Mouse (Mus musculus) kidney, postnatal 0 days (tissue): ENCODE results near the gene Tmem163. TPM values are rescaled to one million over a fixed set of nuclear protein-coding genes. Genes with fewer than 3 reads are reported as not detected.

Experiments used
- ATAC-seq: fragments of 200-750 bp; cut with Nextera tagmentation; replicated peaks from 2 replicates; pipeline ENCODE4 v1.8.0; 2017; ENCODE audit warnings: low read depth, moderate number of reproducible peaks, moderate TSS enrichment, moderate library complexity; ENCODE audit not compliant: low FRiP score
- DNase-seq: peaks from one replicate; pipeline ENCODE4 v3.0.0-alpha.2; 2016; ENCODE audit warnings: low spot score
- H3K27ac ChIP-seq: fragments of 300-500 bp; sonication (generic); 2 replicates; pipeline ENCODE4 v1.5.1; 2014; ENCODE audit warnings: mild to moderate bottlenecking
- H3K27me3 ChIP-seq: fragments of 300-500 bp; sonication (generic); 2 replicates; pipeline ENCODE4 v1.6.1; 2014; ENCODE audit warnings: low read length, mixed read lengths; ENCODE audit not compliant: insufficient read depth
- H3K36me3 ChIP-seq: fragments of 300-500 bp; sonication (generic); 2 replicates; pipeline ENCODE4 v1.6.1; 2014; ENCODE audit warnings: low read length, mixed read lengths; ENCODE audit not compliant: insufficient read depth
- H3K4me1 ChIP-seq: fragments of 300-500 bp; sonication (generic); replicated peaks from 2 replicates; pipeline ENCODE4 v1.6.1; 2014; ENCODE audit warnings: antibody characterized with exemption, low read length, mixed read lengths; ENCODE audit not compliant: insufficient read depth
- H3K4me2 ChIP-seq: fragments of 300-500 bp; sonication (generic); 2 replicates; pipeline ENCODE4 v1.6.1; 2014; ENCODE audit warnings: mild to moderate bottlenecking, low read length, moderate library complexity, mixed read lengths
- H3K4me3 ChIP-seq: fragments of 300-500 bp; sonication (generic); replicated peaks from 2 replicates; pipeline ENCODE4 v1.5.1; 2014; ENCODE audit warnings: low read depth, low read length
- H3K9ac ChIP-seq: fragments of 300-500 bp; sonication (generic); 2 replicates; pipeline ENCODE4 v1.6.1; 2014; ENCODE audit warnings: low read depth, low read length
- H3K9me3 ChIP-seq: fragments of 300-500 bp; sonication (generic); replicated peaks from 2 replicates; pipeline ENCODE4 v1.6.1; 2016; ENCODE audit warnings: low read length, inconsistent platforms, mixed read lengths
- CTCF ChIP-seq: IDR thresholded peaks from 2 replicates; pipeline ENCODE4 v1.5.1; 2016; ENCODE audit warnings: antibody characterized with exemption, low read depth, mild to moderate bottlenecking, moderate library complexity
- WGBS: fragments of 180-500 bp; shearing (Covaris S2); extraction: QIAGEN DNeasy Blood & Tissue Kit; methylation state at CpG from one replicate; pipeline ENCODE4 v1.1.7; 2014; 5-methylcytosine and 5-hydroxymethylcytosine counted together
- polyA plus RNA-seq: library from polyadenylated mRNA; unstranded; fragments of >200 nt; fragmentation: Nextera tagmentation; extraction: Ambion mirVana; gene quantifications from 2 replicates; pipeline ENCODE4 v1.2.1, GENCODE M21; 2015

Tmem163 gene
- polyA plus RNA-seq, 1 experiment from 2014 or later, result 2.1 TPM

- DNase-seq, result no peak
- no peaks in the 10 kb centered on the region for H3K36me3 ChIP-seq
- H3K27me3 ChIP-seq, result no peaks in the 10 kb centered on the region
- H3K4me2 ChIP-seq, result no peak overlapping the region
- TF ChIP-seq CTCF, result no peak
- 87% methylated on average over 4 of the region's 4 CpGs for WGBS
- ATAC-seq, result no peak
- H3K4me1 ChIP-seq, result no peaks in the 10 kb centered on the region
- H3K9ac ChIP-seq, result no peak overlapping the region
- no peak overlapping the region for H3K27ac ChIP-seq
- H3K4me3 ChIP-seq, result no peak overlapping the region
- no peaks in the 10 kb centered on the region for H3K9me3 ChIP-seq
These were observed 83.2 kb downstream of the Tmem163 start for GRCm38 (mm10) chr1:127596143-127596542.

GRCm38 (mm10) chr1:127595735-127596134 lies 83.6 kb downstream of the Tmem163 start:
- no peak for TF ChIP-seq CTCF
- Histone ChIP-seq H3K4me2 (no peak overlapping the region), H3K9ac (no peak overlapping the region), H3K4me3 (no peak overlapping the region), H3K27me3 (no peaks in the 10 kb centered on the region), H3K9me3 (no peaks in the 10 kb centered on the region), H3K4me1 (no peaks in the 10 kb centered on the region), H3K27ac (no peak overlapping the region), H3K36me3 (no peaks in the 10 kb centered on the region)
- no peak for DNase-seq
- WGBS, result 23% methylated on average over 1 of the region's 1 CpGs
- ATAC-seq, result no peak

- Histone ChIP-seq H3K4me2 (no peak overlapping the region), H3K9me3 (no peaks in the 10 kb centered on the region), H3K4me1 (no peaks in the 10 kb centered on the region), H3K4me3 (no peak overlapping the region), H3K27me3 (no peaks in the 10 kb centered on the region), H3K36me3 (no peaks in the 10 kb centered on the region), H3K27ac (no peak overlapping the region), H3K9ac (no peak overlapping the region)
- ATAC-seq (no peak), DNase-seq (no peak)
- no peak for TF ChIP-seq CTCF
- WGBS, result 78% methylated on average over 3 of the region's 3 CpGs
These were observed 89.8 kb downstream of the Tmem163 start for GRCm38 (mm10) chr1:127589542-127589941.

- no peaks in the 10 kb centered on the region for H3K4me1 ChIP-seq
- no peak overlapping the region for H3K4me3 ChIP-seq
- H3K4me2 ChIP-seq, result no peak overlapping the region
- no peaks in the 10 kb centered on the region for H3K9me3 ChIP-seq
- H3K9ac ChIP-seq, result no peak overlapping the region
- ATAC-seq (no peak), DNase-seq (no peak)
- no peaks in the 10 kb centered on the region for H3K36me3 ChIP-seq
- no peak overlapping the region for H3K27ac ChIP-seq
- WGBS, result 89% methylated on average over 5 of the region's 5 CpGs
- no peaks in the 10 kb centered on the region for H3K27me3 ChIP-seq
- TF ChIP-seq CTCF, result no peak
These were observed 92.3 kb downstream of the Tmem163 start for GRCm38 (mm10) chr1:127587071-127587470.

GRCm38 (mm10) chr1:127586156-127586555 lies 93.2 kb downstream of the Tmem163 start:
- no peak overlapping the region for H3K9ac ChIP-seq
- no peaks in the 10 kb centered on the region for H3K9me3 ChIP-seq
- no peaks in the 10 kb centered on the region for H3K36me3 ChIP-seq
- H3K27ac ChIP-seq, result no peak overlapping the region
- no peak for ATAC-seq
- 91% methylated on average over 1 of the region's 1 CpGs for WGBS
- no peaks in the 10 kb centered on the region for H3K27me3 ChIP-seq
- DNase-seq, result no peak
- no peak for TF ChIP-seq CTCF
- no peaks in the 10 kb centered on the region for H3K4me1 ChIP-seq
- no peak overlapping the region for H3K4me3 ChIP-seq
- no peak overlapping the region for H3K4me2 ChIP-seq

GRCm38 (mm10) chr1:127577981-127578380 lies 101.4 kb downstream of the Tmem163 start:
- Histone ChIP-seq H3K36me3 (no peaks in the 10 kb centered on the region), H3K9ac (no peak overlapping the region), H3K4me3 (no peak overlapping the region), H3K27ac (no peak overlapping the region), H3K4me1 (no peaks in the 10 kb centered on the region), H3K4me2 (no peak overlapping the region), H3K9me3 (no peaks in the 10 kb centered on the region), H3K27me3 (no peaks in the 10 kb centered on the region; the same call in 1 of the 2 replicates)
- whole genome bisulfite sequencing, result 25% methylated on average over 5 of the region's 5 CpGs
- ATAC-seq (no peak), DNase-seq (peak; percentile 57)
- no peak for TF ChIP-seq CTCF

GRCm38 (mm10) chr1:127577083-127577482 lies 102.3 kb downstream of the Tmem163 start:
- H3K4me1 ChIP-seq, result no peaks in the 10 kb centered on the region
- H3K9ac ChIP-seq, result no peak overlapping the region
- DNase-seq (peak; percentile 66), ATAC-seq (peak; percentile 91)
- H3K9me3 ChIP-seq, result no peaks in the 10 kb centered on the region
- 40% methylated on average over 7 of the region's 7 CpGs for WGBS
- TF ChIP-seq CTCF, result no peak
- H3K4me3 ChIP-seq, result no peak overlapping the region
- H3K27me3 ChIP-seq, result no peaks in the 10 kb centered on the region; the same call in 1 of the 2 replicates
- peak overlapping the region; percentile 37 for H3K4me2 ChIP-seq
- H3K27ac ChIP-seq, result no peak overlapping the region
- no peaks in the 10 kb centered on the region for H3K36me3 ChIP-seq
